Mouse (Mus musculus): Measurements from ENCODE around the gene Adgrf3.

DNA sequence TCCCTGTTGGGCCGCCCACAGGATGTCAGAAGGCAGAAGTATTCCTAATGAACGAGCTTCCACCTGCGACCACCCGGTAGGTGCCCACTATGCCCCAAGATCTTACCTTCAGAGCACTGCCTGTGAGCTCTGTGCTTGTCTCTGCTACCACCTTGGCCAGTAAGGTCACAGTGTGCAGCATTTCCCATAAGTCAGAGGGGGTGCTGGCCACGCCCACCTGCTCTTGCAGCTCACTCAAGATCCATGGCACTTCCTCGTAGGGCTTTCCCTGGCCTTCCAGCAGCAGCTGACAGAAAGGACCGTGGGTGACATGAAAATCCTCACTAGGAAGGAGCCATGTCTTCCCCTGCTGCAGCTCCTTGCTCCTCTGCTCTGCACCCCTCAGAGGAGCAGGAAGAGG, 7.3 kb downstream of the Adgrf3 start:
- TF ChIP-seq GATA1 (IDR thresholded peaks at IDR 0.05; ENCODE audit: borderline replicate concordance, low read length) (no peak), FLI1 (IDR thresholded peaks at IDR 0.05; ENCODE audit: low read length) (no peak)
